Mouse (Mus musculus) frontal cortex, postnatal 10 days (tissue): ENCODE data around the gene Stap2.

Source experiments
- DNase-seq, 2 experiments: peaks; one replicate each; pipeline ENCODE4 v3.0.0; 2022; ENCODE audit warnings: low spot score in 2 of 2, mixed read lengths in 1 of 2

Gene Stap2

DNA sequence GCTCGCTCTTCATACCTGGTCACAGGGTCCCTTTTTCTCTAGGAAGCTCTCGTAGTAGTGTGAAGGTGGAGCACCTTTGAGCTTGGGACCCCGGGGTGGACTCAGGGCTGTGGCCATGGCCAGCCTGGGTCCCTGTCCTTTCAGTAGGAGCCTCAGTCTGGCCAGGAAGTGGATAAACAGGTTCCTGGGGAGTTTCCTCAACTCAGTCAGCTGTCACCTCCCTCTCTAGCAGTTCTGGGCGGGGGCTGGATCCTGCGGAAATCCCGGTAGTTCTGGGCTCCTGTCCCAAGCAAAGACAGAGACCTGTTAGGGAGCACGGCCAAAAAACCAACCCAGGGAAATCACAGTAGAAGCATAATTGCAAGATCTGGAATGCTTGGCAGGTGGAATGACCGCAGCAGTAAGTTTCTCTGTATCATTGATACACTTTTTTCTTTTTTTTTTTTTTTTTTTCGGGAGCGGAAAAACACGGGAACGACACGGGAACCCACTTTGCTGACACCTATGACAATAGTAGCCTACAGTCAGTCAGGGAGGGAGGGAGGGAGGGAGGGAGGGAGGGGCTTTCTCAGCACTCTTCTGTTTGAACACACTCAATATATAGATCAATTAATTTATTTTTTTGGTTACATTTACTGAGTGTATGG is at the start of gene Stap2, which contains the start of gene Mpnd:
Gene Stap2, minus strand, starts transcription at position 170 of the 647 bp plus-strand sequence.
Gene Mpnd, plus strand, starts transcription at position 297 of the 647 bp plus-strand sequence.
- DNase-seq = no peak

DNA sequence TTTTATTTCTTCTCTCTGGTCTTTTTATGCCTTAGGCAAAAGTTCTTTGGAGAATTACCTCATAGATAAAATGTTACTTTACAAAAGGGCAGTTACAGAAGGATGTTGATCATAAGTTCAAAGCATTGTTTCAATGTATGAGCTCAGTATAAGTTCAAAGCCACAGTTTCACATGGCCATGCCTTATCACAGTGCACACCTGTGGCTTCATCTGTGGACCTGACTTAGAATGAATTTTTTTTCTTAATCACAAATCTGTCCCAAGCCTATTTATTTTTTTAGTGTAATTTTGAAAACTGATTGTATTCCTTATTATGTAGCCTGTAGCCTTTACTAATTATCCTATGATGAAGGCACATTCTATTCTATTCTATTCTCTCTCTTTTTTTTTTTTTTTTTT is 49.6 kb upstream of the Stap2 start:
- DNase-seq = no peak

DNA sequence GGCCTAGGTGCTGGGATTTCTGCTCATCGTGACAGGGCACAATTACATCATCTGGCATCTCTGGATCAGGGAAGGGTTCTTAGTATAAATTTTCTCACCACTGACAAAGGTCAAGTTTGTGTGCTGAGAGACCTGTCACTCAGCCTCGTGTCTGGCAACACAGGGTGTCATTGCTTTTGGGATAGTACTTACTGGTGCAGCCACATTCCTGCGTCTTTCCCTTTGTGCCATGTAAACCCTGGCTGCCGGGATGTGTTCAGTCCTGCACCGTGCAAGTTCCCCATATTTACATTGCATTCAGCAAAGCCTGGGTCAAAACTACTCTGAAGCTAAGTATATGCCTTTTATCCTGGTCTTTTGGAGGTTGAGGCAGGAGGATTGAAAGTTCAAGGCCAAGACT is 46.0 kb upstream of the Stap2 start:
- no peak for DNase-seq

DNA sequence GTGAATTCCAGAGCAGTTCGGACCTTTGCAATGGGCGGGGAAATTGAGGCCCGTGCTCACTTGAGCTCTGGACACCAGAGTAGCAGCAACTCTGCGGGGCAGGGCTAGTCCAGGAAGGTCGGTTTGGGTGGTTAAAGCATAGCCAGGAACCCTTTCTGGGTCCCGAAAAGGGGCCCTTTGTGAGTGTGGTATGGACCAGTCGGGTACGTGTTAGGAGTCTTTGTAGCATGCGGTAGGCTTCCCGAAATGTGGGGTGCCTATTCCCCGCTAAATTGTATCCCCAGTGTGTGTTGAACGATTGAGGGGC is 35.4 kb upstream of the Stap2 start:
- no peak for DNase-seq

DNA sequence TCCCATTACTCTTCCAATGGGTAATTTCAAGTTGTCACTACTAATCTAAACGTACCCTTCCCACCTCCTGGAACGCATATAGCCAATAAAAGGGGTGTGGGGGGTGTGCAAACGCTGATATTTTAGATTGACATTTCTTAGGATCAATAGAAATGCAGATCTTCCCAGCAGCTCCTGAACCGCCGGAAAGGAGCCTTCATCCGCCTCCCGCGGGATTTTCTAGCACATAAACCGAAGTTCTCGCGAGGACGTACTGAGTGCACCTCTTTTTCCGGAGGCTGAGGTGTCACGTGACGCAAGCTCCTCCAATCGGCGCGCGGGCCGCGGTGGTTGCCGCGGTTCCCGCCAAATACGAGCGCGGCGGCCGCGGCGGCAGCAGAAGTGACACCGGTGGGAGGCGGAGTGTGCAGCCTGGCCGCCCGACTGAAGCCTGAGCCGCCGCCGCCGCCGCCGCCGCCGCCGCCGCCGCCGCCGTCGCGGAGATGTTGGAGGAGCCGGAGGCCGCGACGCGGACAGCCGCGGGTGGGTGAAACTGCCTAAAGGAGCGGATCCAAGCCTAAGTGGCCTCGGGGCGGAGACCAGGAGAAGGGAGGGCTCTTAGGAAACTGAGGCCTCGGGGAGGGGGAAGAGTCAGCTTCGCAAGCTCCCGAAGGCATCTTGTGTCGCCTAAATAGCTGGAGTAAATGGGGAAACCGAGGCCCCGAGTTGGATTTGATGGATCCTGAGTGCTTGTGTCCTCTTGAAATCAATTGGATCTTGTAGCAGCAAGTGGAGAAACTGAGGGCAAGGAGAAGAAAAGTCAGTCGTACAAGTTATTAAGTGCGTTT is 34.9 kb upstream of the Stap2 start, which contains the start of gene Chaf1a:
Gene Chaf1a, plus strand, starts transcription at position 410 of the 827 bp plus-strand sequence.
- DNase-seq = peak; percentile 97 to 98

DNA sequence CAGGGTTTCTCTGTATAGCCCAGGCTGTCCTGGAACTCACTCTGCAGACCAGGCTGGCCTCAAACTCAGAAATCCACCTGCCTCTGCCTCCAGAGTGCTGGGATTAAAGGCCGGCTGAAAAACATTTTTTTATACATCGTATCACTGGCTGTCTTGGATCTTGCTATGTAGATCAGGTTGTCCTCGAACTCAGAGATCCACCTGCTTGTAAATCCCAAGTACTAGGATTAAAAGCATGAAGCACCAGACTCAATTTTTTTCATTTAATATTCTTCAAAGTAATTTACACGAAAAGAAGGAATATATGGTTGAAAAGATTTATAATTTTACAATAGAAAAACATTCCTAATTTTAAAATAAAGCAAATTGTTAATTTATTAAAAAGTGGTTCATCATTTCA is 34.0 kb upstream of the Stap2 start:
- DNase-seq = no peak

DNA sequence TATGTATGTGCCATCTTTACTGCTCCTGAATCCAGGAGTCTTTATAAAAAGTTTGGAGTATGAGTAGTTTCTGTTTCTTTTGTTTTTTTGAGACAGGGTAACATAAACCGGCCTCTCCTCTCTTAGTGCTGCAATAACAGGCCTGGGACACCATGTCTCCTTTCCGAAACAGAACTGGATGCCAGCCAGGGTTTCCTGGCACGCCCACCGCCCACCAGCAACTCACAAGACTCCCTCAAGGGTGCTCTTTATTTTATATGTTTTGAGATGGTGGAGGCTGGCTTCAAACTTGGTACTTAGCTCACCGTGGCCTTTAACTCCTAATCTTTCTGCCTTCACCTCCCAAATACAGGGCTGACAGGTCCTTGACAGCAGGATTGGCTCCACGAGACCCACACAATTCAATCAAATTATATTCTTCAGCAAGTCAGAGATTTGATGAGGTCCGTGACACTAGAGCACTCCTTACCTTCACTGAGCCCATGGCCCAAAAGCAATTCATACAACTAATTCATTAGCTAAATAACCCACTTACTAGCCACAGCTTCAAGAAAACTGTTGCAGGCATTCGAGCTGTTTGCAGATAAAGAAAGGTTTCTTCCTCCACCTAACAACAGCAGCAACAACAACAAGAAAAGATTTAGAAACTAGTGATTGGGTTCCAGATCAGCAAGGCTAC is 33.3 kb upstream of the Stap2 start:
- no peak for DNase-seq

DNA sequence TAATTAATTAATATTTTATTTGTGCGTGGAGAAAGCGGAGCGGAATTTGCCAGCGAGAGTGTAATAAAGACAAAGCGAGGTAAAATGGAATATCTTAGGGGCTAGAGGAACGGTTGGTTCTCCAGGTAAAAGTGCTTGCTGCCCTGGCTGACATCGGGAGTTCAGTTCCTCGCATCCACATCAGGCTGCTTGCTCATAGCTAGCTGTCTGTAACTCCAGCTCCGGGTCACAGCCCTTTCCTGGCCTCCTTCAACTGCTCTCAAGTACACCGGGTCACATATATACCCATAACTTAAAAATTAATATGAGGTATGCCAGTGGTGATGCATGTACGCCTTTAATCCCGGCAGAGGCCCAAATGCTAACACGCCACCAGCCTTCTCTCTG is 31.5 kb upstream of the Stap2 start:
- DNase-seq = peak in 1 of 2 experiments; percentile 38

DNA sequence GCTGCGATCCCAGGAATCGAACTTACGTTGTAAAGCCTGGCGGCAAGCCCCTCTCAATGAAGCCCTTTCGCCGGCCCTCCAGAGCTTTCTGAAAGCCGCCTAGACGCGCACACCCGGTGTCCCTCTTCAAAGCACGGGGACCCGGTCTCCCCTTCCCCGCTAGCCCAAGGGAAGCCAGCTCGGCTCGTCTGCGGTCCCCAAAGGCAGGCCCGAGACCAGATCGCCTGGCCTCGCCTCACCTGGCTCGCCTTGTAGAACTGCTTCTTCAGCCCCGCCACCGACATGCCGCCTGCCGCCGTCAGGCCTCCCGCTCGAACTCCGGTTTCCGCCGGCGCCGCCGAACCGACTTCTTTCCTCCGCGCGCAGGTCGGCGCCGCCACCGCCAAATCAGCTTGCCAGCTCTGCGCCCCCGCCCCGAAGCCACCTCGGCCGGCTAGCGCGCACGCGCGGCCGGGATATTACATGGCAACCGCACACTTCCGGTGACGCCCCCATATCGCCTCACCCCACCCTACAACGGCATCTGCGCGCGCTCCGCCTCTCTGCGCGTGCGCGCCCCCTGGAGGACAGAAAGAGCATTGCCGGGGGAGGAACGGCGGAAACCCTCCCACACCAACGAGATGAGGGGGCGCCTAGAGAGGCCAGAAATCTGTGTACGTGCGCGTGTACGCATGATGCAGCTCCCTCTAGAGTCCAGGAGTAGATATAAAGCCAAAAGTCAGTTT is 31.0 kb upstream of the Stap2 start, which contains the start of gene Sh3gl1:
Gene Sh3gl1, minus strand, starts transcription at position 460 of the 725 bp plus-strand sequence.
- peak; percentile 98 to 99 for DNase-seq

DNA sequence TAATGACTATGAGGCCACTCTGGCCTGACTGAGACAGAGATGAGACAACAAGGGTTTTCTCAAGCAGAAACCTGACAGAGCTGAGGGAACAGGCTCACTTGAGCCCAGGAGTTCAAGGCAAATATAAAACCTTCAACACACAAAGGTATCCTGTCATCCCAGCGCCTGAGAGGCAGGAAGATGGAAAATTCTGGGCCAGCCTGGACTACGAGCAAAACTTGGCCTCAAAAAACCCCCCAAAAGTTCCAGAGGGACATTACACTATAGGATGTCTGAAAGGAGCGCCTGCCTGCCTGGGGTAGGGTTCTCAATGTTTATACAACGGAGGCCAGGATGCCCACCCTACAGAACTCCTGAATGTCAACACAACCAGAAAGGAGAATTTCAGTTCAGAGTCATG is 29.8 kb upstream of the Stap2 start:
- DNase-seq = no peak

DNA sequence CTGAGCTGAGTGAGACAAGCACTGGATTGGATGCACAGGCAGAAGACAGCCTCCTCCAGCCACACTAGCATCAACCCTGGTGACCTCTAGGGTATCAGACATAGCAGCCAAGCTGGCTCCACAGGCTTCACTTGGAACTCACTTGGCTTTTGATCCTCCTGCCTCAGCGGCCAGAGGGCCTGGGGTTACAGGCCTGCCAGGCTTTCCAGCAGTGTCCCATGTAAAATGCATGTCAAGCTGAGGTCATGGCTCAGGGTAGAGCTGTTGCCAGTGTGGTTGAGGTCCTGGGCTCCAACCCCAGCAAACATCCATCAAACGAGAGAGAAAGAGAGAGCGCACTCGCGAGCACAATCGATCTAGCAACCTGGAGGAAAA is 29.3 kb upstream of the Stap2 start:
- no peak for DNase-seq

DNA sequence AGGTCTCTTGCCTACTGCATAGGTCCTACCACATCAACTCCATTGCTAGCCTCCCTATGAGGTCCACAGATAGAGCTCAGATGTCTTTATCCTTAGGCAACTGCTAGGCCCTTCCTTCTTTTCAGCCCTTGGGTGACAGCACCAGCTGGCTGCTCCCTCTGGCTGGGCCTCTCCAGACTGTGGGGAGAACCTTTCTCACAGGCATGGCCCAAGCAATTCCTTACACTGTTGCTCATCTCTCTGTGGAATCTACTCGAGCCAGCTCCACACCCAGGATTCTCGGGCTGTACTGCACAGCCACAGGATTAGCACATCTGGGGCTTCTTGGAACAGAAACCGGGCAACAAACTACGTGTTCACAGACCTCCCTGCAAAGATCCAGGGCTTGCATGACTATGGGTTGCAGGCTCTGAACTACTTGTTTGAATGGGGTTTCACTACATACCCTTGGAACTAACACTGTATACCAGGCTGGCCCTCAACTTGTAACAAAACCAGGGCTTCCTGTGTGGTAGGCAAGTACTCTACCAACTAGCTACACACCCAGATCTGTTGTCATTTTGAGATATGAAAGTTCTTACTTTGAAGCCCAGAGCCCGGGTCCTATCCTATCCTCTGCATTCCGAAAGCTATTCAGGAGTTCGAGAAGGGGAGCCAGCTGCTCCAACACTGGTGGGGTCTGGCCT is 28.8 kb upstream of the Stap2 start:
- no peak for DNase-seq

DNA sequence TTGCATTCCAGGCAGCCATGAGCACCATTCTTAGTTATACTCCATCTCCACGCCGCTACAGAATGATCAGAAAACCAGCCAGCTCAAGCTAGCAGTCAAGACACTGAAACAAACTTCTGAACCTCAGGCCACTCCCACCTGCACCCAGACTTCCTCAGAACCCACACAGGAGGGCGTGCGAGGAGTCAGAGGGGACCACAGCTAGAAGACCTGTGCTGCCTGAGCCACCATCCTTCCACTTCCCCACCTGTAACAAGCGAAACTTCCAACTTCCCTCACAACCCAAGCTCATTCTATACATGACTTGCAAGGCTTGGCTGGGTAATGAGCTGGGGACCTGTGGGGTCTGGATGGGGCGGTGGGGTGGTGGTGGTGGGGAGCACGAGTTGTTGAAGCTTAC is 27.4 kb upstream of the Stap2 start:
- DNase-seq = no peak

DNA sequence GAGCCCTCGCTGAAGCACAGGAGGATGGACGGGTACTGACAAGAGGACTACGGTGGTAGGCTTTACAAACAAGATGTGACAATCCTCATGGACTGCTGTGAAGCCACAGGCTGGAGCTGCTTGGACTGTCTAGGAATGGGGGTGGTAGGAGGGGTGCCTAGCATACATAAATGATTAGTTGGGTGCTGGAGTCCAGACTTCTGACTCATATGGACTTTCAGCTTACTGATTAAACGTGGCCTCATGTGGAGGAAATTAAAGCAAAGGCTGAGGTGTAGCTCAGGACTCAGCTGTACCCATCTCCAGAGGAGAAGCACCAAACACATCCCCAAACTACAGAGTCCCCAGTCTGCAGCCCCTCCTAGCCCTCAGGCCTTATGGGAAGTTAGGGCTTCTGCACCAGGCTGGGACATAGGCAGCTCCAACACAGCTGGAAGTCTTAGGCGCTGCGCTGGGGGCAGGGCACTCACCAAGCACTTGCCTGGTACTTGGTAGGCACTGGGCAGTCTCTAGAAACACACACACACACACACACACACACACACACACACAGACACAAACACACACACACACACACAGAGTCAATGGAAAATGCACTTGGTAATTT is 26.8 kb upstream of the Stap2 start:
- no peak for DNase-seq

DNA sequence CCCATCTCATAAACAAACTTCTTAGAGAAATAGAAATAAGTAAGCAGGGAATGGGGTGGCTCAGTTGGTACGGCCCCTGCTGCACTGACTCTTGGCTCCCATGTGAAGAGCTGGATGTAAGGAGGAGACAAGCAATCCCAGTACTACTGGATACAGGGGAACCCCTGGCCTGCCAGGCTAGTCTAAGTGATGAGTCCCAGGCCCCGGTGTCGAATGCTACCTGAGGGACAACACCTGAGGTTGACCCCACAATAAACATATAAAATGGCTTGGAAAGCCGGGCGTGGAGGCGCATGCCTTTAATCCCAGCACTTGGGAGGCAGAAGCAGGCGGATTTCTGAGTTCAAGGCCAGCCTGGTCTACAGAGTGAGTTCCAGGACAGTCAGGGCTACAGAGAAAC is 26.0 kb upstream of the Stap2 start:
- no peak for DNase-seq

DNA sequence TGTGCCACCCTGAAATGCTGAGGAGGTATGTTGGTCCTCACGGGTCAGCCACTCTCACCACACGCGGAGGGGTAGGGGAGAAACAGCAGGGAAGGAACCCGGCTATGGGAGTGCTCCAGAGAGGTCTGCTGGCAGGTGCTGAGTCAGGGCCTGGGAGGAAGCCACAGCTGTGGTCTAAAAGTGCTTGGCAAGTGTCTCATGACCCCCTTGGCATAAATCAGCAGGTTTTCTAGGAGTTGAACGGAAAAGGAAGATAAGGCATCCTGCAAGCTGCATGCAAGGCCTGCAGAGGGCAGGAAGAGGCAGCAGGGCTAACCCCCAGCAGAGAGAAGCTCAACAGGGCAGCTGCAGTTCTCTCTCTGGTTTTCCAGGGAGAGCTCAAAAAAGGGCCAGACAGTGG is 25.5 kb upstream of the Stap2 start:
- DNase-seq = peak; percentile 36 to 44

DNA sequence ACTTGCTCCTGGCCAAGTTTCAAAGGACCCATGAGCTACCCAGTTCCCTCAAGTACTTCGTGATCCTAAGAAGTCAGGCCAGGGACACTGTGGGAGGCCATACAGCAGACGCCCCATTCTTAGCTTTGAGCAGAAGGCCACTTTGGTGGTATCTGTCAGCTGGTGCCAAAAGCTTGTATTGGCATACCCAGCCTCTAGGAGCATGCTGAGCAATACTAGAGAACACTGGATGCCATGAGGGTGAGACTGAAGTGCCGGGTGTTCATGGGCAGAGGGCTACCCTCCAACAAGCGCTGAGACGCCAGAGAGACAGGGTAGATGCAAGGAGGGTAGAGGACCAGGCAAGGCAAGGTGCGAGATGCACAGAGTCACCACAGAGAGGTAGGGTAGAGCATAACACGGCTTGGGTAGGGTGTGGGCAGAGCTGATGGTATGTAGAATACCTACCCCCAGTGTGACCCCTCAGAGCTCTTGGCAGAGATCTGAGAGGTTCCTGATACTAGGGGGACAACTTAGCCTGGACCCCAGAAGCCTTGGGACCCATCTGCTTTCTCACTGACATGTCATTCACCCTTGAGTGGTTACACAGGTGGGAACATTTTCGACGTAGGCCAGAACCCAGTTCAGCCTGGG is 25.0 kb upstream of the Stap2 start:
- DNase-seq = peak in 1 of 2 experiments; percentile 7

DNA sequence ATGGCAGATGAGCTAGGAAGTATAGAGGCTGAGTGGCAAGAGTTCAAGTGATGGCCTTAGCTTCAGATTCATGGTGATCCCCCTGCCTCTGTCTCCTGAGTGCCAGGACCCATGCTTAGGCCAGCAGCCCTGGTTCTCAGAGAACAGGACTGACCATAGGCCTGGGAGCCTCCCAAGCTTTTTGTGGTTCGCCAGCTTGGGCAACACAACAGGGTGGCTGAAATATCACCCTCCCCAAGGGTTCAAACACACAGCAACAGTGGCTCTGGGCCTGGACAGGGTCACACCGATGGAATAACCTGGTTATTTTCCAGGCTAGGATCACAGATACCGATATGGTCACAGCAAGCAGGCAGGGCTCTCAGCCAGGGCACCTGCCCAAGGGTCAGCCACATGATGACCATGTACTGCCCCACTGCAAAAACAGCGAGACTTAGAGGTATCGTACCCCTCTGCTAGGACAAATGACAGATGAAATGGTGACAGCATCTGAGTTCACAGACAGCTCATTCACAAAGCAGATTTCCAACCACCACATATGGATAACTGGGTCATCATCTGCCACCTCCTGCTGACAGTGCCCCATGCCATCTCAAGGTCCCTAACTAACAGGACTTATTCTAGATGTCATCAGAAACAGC is 22.5 kb upstream of the Stap2 start:
- DNase-seq = no peak

DNA sequence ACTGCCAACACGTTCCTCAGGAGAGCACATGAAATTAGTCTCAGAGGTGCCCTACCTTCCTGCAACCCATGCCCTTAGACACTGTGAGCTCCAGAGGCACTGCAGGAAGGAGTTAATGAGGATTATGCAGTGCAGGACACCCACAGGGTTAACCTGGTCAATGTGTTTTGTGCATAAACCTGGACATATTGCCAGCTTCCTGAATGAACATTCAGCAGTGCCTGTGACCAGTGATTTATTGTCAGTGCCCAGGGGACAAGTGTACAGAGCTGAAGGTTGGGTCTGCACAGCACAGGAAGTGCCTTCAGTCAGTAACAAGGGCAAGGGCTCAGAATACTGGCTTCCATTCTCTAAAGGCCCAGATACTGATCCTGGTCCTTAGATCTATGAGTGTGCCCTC is 21.5 kb upstream of the Stap2 start:
- no peak for DNase-seq

DNA sequence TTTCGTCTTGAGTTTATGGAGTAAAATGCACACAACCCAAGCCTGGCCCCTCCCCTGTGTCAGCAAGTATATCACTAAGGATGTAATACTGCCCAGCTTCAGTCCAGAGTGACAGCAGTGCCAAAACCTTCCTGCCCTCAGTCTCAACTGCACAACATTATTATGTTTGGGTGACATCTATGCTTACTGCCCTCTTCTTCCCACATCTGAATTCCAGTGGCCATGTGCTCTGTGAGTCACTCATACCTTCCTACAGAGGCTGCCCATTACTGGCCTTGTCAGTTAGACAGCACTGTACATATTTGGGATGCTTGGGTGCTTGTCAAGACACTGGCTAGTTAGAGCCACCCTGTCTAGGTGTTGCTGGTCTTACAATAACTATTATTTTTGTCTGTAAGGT is 20.9 kb upstream of the Stap2 start:
- DNase-seq = no peak
